Comparison of ENCODE assay signal across 8 mouse cellular contexts in genomic region chr11:79704318-79705150, GRCm38 (mm10).
DNase-seq lines count a peak whose midpoint lies in the region; ATAC-seq and TF ChIP-seq lines count a peak whose summit lies in the region.

No protein-coding gene starts in this region.

- no peaks in the 10 kb centered on the region for H3K27me3 ChIP-seq in C2C12 (ENCODE audit: control insufficient read depth, insufficient read depth, insufficient read length)
- H3K27me3 ChIP-seq in erythroblast, embryonic 14.5 days (ENCODE audit: control insufficient read depth), result peaks cover 15% of the 10 kb centered on the region
- H3K27me3 ChIP-seq in heart, embryonic 13.5 days (replicated peaks), result peaks cover 10% of the 10 kb centered on the region
- H3K27me3 ChIP-seq in liver, embryonic 12.5 days (replicated peaks), result peaks cover 17% of the 10 kb centered on the region
- 0 out of 2 replicates have a peak, but pooled peaks cover under 1% of the 10 kb centered on the region for H3K27me3 ChIP-seq in stomach, embryonic 15.5 days (replicated peaks)

- H3K9ac ChIP-seq in heart, embryonic 13.5 days, result peak overlapping the region; percentile 97
- H3K9ac ChIP-seq in liver, embryonic 12.5 days, result peak overlapping the region; percentile 90
- peak overlapping the region; percentile 89 for H3K9ac ChIP-seq in stomach, embryonic 15.5 days

- H3K4me3 ChIP-seq in C2C12 (ENCODE audit: insufficient read depth, poor library complexity, severe bottlenecking), result peak overlapping the region; percentile 79
- peak overlapping the region; percentile 73 for H3K4me3 ChIP-seq in erythroblast, embryonic 14.5 days (replicated peaks)
- peak overlapping the region; percentile 80 for H3K4me3 ChIP-seq in heart, embryonic 13.5 days
- peak overlapping the region; percentile 80 for H3K4me3 ChIP-seq in liver, embryonic 12.5 days
- H3K4me3 ChIP-seq in stomach, embryonic 15.5 days (replicated peaks), result peak overlapping the region; percentile 75

- H3K79me3 ChIP-seq in C2C12 (ENCODE audit: low read depth), result peaks cover 11% of the 10 kb centered on the region

- H3K9me3 ChIP-seq in erythroblast, embryonic 14.5 days (ENCODE audit: control insufficient read depth, low read length), result no peaks in the 10 kb centered on the region
- H3K9me3 ChIP-seq in heart, embryonic 13.5 days, result no peaks in the 10 kb centered on the region
- no peaks in the 10 kb centered on the region for H3K9me3 ChIP-seq in liver, embryonic 12.5 days (replicated peaks)
- no peaks in the 10 kb centered on the region for H3K9me3 ChIP-seq in stomach, embryonic 15.5 days

- peaks cover 28% of the 10 kb centered on the region for H3K79me2 ChIP-seq in C2C12 (ENCODE audit: control insufficient read depth, insufficient read depth)

- peak; percentile 94 for ATAC-seq in heart, embryonic 13.5 days (ENCODE audit: extremely low read depth, insufficient number of reproducible peaks, low FRiP score, low TSS enrichment)
- ATAC-seq in liver, embryonic 12.5 days, result peak; percentile 94
- ATAC-seq in stomach, embryonic 15.5 days (ENCODE audit: insufficient read depth, low FRiP score, low read depth), result peak; percentile 94

- H3ac ChIP-seq in C2C12 (ENCODE audit: control insufficient read depth, insufficient read length, low read depth), result peak overlapping the region; percentile 98

- WGBS in heart, embryonic 13.5 days, result under 1% methylated on average over 59 of the region's 61 CpGs
- WGBS in liver, embryonic 12.5 days (ENCODE audit: insufficient replicate concordance), result 2% methylated on average over 61 of the region's 61 CpGs
- WGBS in stomach, embryonic 15.5 days, result under 1% methylated on average over 61 of the region's 61 CpGs

- no peaks in the 10 kb centered on the region for H3K36me3 ChIP-seq in C2C12 (ENCODE audit: control insufficient read depth, insufficient read depth)
- H3K36me3 ChIP-seq in erythroblast, embryonic 14.5 days (ENCODE audit: control insufficient read depth), result peaks cover 6% of the 10 kb centered on the region
- H3K36me3 ChIP-seq in heart, embryonic 13.5 days, result peaks cover 19% of the 10 kb centered on the region
- peaks cover 7% of the 10 kb centered on the region; the same call in 1 of the 2 replicates for H3K36me3 ChIP-seq in liver, embryonic 12.5 days
- H3K36me3 ChIP-seq in stomach, embryonic 15.5 days, result 0 out of 2 replicates have a peak, but pooled peaks cover 6% of the 10 kb centered on the region

- DNase-seq in brain, embryonic 14.5 days (ENCODE audit: low read depth), result peak; percentile 98
- DNase-seq in kidney, postnatal 10 days, result peak; percentile 98
- peak; percentile 94 to 95 for DNase-seq in natural killer cell, adult 2 months (ENCODE audit: low spot score in 2 of 2)

- peak; percentile 91 for TF ChIP-seq POLR2A in brain, embryonic 14.5 days (IDR thresholded peaks at IDR 0.05; ENCODE audit: borderline replicate concordance, extremely low read depth, insufficient read depth, insufficient read length, poor library complexity, severe bottlenecking)

- TF ChIP-seq CTCF in C2C12 (IDR thresholded peaks at IDR 0.05; ENCODE audit: control insufficient read depth, insufficient read depth, insufficient read length), result no peak
- TF ChIP-seq CTCF in brain, embryonic 14.5 days (IDR thresholded peaks at IDR 0.05; ENCODE audit: borderline replicate concordance, extremely low read depth, insufficient read depth, insufficient read length), result no peak

- H3K4me1 ChIP-seq in erythroblast, embryonic 14.5 days (ENCODE audit: control insufficient read depth), result peaks cover 34% of the 10 kb centered on the region
- H3K4me1 ChIP-seq in heart, embryonic 13.5 days, result peaks cover 41% of the 10 kb centered on the region
- H3K4me1 ChIP-seq in liver, embryonic 12.5 days, result peaks cover 37% of the 10 kb centered on the region
- H3K4me1 ChIP-seq in stomach, embryonic 15.5 days, result peaks cover 20% of the 10 kb centered on the region

- H3K4me2 ChIP-seq in heart, embryonic 13.5 days, result peak overlapping the region; percentile 80
- peak overlapping the region; percentile 79 for H3K4me2 ChIP-seq in liver, embryonic 12.5 days
- peak overlapping the region; percentile 69 for H3K4me2 ChIP-seq in stomach, embryonic 15.5 days

- peak overlapping the region; percentile 99 for H3K27ac ChIP-seq in heart, embryonic 13.5 days (replicated peaks)
- H3K27ac ChIP-seq in liver, embryonic 12.5 days, result peak overlapping the region; percentile 95
- H3K27ac ChIP-seq in stomach, embryonic 15.5 days, result peak overlapping the region; percentile 97

TF ChIP-seq in C2C12, 6 proteins besides CTCF, POLR2A, EP300 and RAD21:
- TF ChIP-seq FOSL1 (IDR thresholded peaks at IDR 0.05; ENCODE audit: insufficient read depth, low read length, poor library complexity, severe bottlenecking) (no peak), USF1 (IDR thresholded peaks at IDR 0.05; ENCODE audit: low read depth) (peak; percentile 11)

Comparison
In these comparisons a context has a peak if more than half of its experiments do, and no peak if none do; other contexts are left out.
1. Peak in every context shown above with its lines: DNase-seq, ATAC-seq, H3K4me3 ChIP-seq and H3K27ac ChIP-seq.